Mouse (Mus musculus) E14TG2a.4 (cell line): ENCODE measurements around the gene Tbcb.

Source experiments
- H3K27me3 ChIP-seq: 2 replicates; pipeline ENCODE4 v1.6.1; 2014; ENCODE audit warnings: low read length, control low read depth; ENCODE audit not compliant: insufficient read depth
- H3K36me3 ChIP-seq: 2 replicates; pipeline ENCODE4 v1.6.1; 2014; ENCODE audit warnings: low read length, control low read depth; ENCODE audit not compliant: insufficient read depth
- H3K4me1 ChIP-seq: replicated peaks from 2 replicates; pipeline ENCODE4 v1.6.1; 2014; ENCODE audit warnings: low read depth, low read length, control low read depth
- H3K4me3 ChIP-seq: replicated peaks from 2 replicates; pipeline ENCODE4 v1.5.1; 2014; ENCODE audit warnings: mild to moderate bottlenecking, low read length
- H3K9me3 ChIP-seq: 2 replicates; pipeline ENCODE4 v1.6.1; 2014; ENCODE audit warnings: low read length, control low read depth
- CTCF ChIP-seq: conservative IDR thresholded peaks from 2 replicates; pipeline ENCODE4 v1.5.1; 2014; ENCODE audit warnings: low read length
- NANOG ChIP-seq: IDR thresholded peaks from 2 replicates; pipeline ENCODE4 v1.6.1; 2014; ENCODE audit warnings: borderline replicate concordance, low read length, mixed read lengths
- POU5F1 ChIP-seq: IDR thresholded peaks from 2 replicates; pipeline ENCODE4 v1.6.1; 2014; ENCODE audit warnings: low read length, borderline replicate concordance

The Tbcb gene

GRCm38 (mm10) chr7:30234276-30234858 is 2.3 kb upstream of the Tbcb start:
- TF ChIP-seq NANOG, result no peak
- TF ChIP-seq CTCF, result no peak
- no peak for TF ChIP-seq POU5F1
- no peak overlapping the region; the same call in 1 of the 2 replicates for H3K4me3 ChIP-seq
- no peaks in the 10 kb centered on the region for H3K9me3 ChIP-seq
- no peaks in the 10 kb centered on the region for H3K27me3 ChIP-seq
- peaks cover 58% of the 10 kb centered on the region for H3K4me1 ChIP-seq
- H3K36me3 ChIP-seq, result peaks cover 46% of the 10 kb centered on the region

GRCm38 (mm10) chr7:30233387-30233786 is 1.3 kb upstream of the Tbcb start:
- peaks cover 47% of the 10 kb centered on the region for H3K36me3 ChIP-seq
- no peak for TF ChIP-seq POU5F1
- no peak for TF ChIP-seq CTCF
- TF ChIP-seq NANOG, result no peak
- no peaks in the 10 kb centered on the region for H3K27me3 ChIP-seq
- H3K4me1 ChIP-seq, result peaks cover 58% of the 10 kb centered on the region
- peak overlapping the region; percentile 96 for H3K4me3 ChIP-seq
- H3K9me3 ChIP-seq, result no peaks in the 10 kb centered on the region

GRCm38 (mm10) chr7:30232631-30233148 is 618 bp upstream of the Tbcb start:
- TF ChIP-seq CTCF (peak; percentile 34; the same call in 1 of the 2 replicates), POU5F1 (no peak)
- H3K36me3 ChIP-seq, result peaks cover 54% of the 10 kb centered on the region
- H3K4me1 ChIP-seq, result peaks cover 61% of the 10 kb centered on the region
- H3K27me3 ChIP-seq, result no peaks in the 10 kb centered on the region
- peak overlapping the region; percentile 96 for H3K4me3 ChIP-seq
- no peaks in the 10 kb centered on the region for H3K9me3 ChIP-seq

DNA sequence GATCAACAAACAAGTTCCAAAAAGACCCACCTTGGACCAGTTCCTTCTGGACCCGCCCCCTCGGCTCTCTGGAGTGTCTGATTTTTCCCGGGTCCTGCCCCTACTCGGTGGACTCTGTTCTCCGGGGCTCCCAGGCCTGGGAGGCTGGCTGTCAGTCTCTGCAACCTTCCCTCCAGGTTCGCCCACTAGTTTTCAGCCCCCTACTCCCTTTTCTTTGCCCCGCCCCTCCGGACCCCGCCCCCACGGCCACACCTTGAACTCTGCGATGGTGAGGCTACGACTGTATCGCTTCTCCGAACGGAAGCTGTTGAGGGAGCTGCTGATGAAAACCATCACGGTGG is 774 bp downstream of the Tbcb start:
- H3K4me1 ChIP-seq, result peaks cover 64% of the 10 kb centered on the region
- H3K9me3 ChIP-seq, result no peaks in the 10 kb centered on the region
- H3K36me3 ChIP-seq, result peaks cover 68% of the 10 kb centered on the region
- peak overlapping the region; percentile 96 for H3K4me3 ChIP-seq
- TF ChIP-seq POU5F1 (no peak), CTCF (no peak), NANOG (no peak)
- no peaks in the 10 kb centered on the region for H3K27me3 ChIP-seq

DNA sequence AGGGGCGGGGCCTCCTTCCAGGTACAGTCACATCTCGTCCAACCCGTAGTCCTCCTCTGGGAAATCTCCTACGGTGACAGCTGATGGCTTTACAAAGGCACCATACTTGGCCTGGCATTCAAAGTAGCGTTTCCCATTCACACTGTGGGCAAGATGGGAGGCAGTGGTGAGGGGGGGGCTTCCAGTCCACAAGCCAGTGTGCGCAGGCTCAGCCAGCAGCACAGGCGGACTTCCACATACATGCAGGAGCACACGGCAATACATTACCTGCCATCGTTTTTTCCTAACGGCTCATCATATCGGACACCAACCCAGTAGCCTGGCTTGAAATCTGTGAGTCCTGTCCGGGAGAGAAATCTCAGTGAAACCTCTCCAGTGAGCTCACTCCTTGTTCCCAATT is 7.9 kb downstream of the Tbcb start:
- no peak for TF ChIP-seq POU5F1
- no peak for TF ChIP-seq CTCF
- TF ChIP-seq NANOG, result no peak
- Histone ChIP-seq H3K27me3 (no peaks in the 10 kb centered on the region), H3K9me3 (no peaks in the 10 kb centered on the region), H3K36me3 (peaks cover 58% of the 10 kb centered on the region), H3K4me3 (no peak overlapping the region), H3K4me1 (peaks cover 40% of the 10 kb centered on the region)

DNA sequence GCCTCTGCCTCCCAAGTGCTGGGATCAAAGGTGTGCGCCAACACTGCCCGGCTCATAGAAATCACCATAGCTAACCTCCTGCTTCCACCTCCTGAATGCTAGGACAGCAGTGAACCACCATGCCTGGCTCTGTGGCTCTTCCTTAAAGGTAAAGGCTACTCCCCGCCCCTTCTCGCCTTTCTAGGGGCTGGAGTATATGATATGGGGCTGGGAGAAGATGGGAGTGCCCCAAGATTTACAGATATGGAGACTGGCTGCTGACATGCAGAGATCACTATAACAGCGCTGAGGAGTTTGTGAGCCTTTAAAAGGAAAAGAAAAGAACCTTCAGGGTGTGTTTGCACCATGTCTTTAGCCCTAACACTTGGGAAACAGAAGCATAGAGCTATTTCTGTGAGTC is 9.9 kb downstream of the Tbcb start:
- Histone ChIP-seq H3K9me3 (no peaks in the 10 kb centered on the region), H3K4me3 (no peak overlapping the region), H3K27me3 (no peaks in the 10 kb centered on the region), H3K4me1 (peaks cover 34% of the 10 kb centered on the region), H3K36me3 (peaks cover 40% of the 10 kb centered on the region)
- TF ChIP-seq POU5F1 (no peak), CTCF (no peak), NANOG (no peak)

DNA sequence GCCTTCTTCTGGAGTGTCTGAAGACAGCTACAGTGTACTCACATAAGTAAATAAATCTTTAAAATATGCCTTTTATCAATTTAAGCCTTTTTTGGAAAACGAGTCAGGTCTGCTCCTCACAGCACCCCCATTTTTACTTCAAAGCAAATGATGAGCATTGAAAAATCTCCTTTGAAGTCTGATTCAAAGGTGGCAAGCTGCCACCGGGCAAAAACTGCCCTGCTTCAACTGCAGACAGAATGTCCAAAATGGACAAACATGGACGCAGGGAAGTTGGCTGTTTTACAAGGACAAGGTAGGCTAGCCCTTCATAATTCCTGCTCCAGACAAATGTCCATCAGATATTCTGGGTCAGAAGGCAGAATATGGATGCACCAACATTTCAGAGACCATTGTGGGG is 10.6 kb downstream of the Tbcb start:
- Histone ChIP-seq H3K4me3 (no peak overlapping the region), H3K9me3 (no peaks in the 10 kb centered on the region), H3K4me1 (peaks cover 35% of the 10 kb centered on the region), H3K36me3 (peaks cover 32% of the 10 kb centered on the region), H3K27me3 (no peaks in the 10 kb centered on the region)
- TF ChIP-seq CTCF (no peak), NANOG (no peak), POU5F1 (no peak)

DNA sequence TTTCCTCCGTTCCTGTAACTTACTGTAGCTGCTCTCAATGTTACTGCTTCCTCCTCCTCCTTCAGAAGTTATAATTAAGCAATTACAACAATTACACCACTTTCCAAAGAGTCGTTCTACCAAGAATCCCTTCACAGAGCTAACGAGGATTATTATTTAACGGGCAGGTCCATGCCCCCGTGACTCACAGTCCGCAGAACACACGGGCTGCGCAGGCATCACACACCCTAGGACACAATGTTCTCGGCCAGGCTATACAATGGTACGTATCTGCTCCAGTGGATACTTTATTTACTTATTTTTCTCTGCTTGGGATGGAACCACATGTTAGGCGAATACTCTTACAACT is 12.1 kb downstream of the Tbcb start:
- H3K36me3 ChIP-seq, result peaks cover 19% of the 10 kb centered on the region
- H3K9me3 ChIP-seq, result no peaks in the 10 kb centered on the region
- no peaks in the 10 kb centered on the region for H3K27me3 ChIP-seq
- TF ChIP-seq CTCF, result no peak
- TF ChIP-seq NANOG, result no peak
- TF ChIP-seq POU5F1, result no peak
- peak overlapping the region; percentile 75 for H3K4me3 ChIP-seq
- peaks cover 35% of the 10 kb centered on the region for H3K4me1 ChIP-seq
